Mouse (Mus musculus) heart, embryonic 12.5 days (tissue): ENCODE results near the gene Recql. TPM values are rescaled to one million over a fixed set of nuclear protein-coding genes. Genes with fewer than 3 reads are reported as not detected.

Source experiments
- ATAC-seq: fragments of 200-750 bp; cut with Nextera tagmentation; 2 replicates; pipeline ENCODE4 v1.8.0; 2017; ENCODE audit warnings: moderate TSS enrichment, moderate library complexity; ENCODE audit not compliant: insufficient number of reproducible peaks, low FRiP score
- H3K27ac ChIP-seq: fragments of 300-500 bp; sonication (generic); 2 replicates; pipeline ENCODE4 v1.5.1; 2016; ENCODE audit warnings: mild to moderate bottlenecking, moderate library complexity; ENCODE audit not compliant: poor library complexity, severe bottlenecking
- H3K27me3 ChIP-seq: fragments of 300-500 bp; sonication (generic); replicated peaks from 2 replicates; pipeline ENCODE4 v1.6.1; 2016; ENCODE audit warnings: mild to moderate bottlenecking, moderate library complexity
- H3K36me3 ChIP-seq: fragments of 300-500 bp; sonication (generic); 2 replicates; pipeline ENCODE4 v1.6.1; 2016; ENCODE audit warnings: mild to moderate bottlenecking, moderate library complexity
- H3K4me1 ChIP-seq: fragments of 300-500 bp; sonication (generic); replicated peaks from 2 replicates; pipeline ENCODE4 v1.6.1; 2016; ENCODE audit warnings: mild to moderate bottlenecking
- H3K4me2 ChIP-seq: fragments of 300-500 bp; sonication (generic); 2 replicates; pipeline ENCODE4 v1.6.1; 2016; ENCODE audit warnings: mild to moderate bottlenecking, moderate library complexity
- H3K4me3 ChIP-seq: fragments of 300-500 bp; sonication (generic); 2 replicates; pipeline ENCODE4 v1.5.1; 2016; ENCODE audit warnings: mild to moderate bottlenecking
- H3K9ac ChIP-seq: fragments of 300-500 bp; sonication (generic); 2 replicates; pipeline ENCODE4 v1.6.1; 2016; ENCODE audit warnings: mild to moderate bottlenecking, moderate library complexity
- H3K9me3 ChIP-seq: fragments of 300-500 bp; sonication (generic); replicated peaks from 2 replicates; pipeline ENCODE4 v1.6.1; 2016; ENCODE audit warnings: mild to moderate bottlenecking, moderate library complexity
- WGBS: fragments of 180-500 bp; shearing (Covaris S2); methylation state at CpG from one replicate; pipeline ENCODE4 v1.1.7; 2016; 5-methylcytosine and 5-hydroxymethylcytosine counted together
- polyA plus RNA-seq: library from polyadenylated mRNA; unstranded; fragments of >200 nt; fragmentation: Nextera tagmentation; extraction: Ambion mirVana; gene quantifications from 2 replicates; pipeline ENCODE4 v1.2.1, GENCODE M21; 2016

Gene Recql
- polyA plus RNA-seq, 1 experiment from 2014 or later = 24.1 TPM

DNA sequence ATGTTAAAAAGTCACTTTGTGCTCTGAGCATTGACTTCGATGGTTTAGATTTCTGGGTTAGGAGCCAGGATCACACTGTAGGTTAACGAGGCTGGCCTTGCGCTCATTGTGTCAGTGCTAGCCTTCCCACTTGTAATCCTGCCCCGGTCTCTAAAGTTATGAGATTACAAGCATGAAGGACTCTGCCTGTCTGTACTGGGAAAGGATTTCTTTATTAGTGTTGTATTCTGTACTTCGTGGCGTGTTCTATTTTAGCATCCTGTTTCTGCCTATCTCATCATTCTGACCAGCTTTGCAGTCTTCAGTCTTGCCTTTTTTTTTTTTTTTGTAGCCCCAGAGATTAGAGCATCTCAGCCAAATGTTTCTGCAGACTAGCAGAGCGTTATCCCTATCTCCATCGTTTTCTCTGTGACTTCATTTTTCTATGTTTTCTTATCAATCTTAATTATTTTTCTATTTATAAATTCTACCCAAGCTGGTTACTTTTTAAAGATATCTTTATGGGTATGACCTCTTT lies 926 bp upstream of the Recql start:
- H3K9me3 ChIP-seq = no peaks in the 10 kb centered on the region
- H3K27me3 ChIP-seq = no peaks in the 10 kb centered on the region
- H3K4me3 ChIP-seq = peak overlapping the region; percentile 98
- no peak overlapping the region for H3K27ac ChIP-seq
- WGBS = 12% methylated on average over 8 of the region's 8 CpGs
- ATAC-seq = no peak
- peak overlapping the region; percentile 91 for H3K4me2 ChIP-seq
- H3K36me3 ChIP-seq = peaks cover 1% of the 10 kb centered on the region; the same call in 1 of the 2 replicates
- peaks cover 31% of the 10 kb centered on the region for H3K4me1 ChIP-seq
- H3K9ac ChIP-seq = peak overlapping the region; percentile 84

DNA sequence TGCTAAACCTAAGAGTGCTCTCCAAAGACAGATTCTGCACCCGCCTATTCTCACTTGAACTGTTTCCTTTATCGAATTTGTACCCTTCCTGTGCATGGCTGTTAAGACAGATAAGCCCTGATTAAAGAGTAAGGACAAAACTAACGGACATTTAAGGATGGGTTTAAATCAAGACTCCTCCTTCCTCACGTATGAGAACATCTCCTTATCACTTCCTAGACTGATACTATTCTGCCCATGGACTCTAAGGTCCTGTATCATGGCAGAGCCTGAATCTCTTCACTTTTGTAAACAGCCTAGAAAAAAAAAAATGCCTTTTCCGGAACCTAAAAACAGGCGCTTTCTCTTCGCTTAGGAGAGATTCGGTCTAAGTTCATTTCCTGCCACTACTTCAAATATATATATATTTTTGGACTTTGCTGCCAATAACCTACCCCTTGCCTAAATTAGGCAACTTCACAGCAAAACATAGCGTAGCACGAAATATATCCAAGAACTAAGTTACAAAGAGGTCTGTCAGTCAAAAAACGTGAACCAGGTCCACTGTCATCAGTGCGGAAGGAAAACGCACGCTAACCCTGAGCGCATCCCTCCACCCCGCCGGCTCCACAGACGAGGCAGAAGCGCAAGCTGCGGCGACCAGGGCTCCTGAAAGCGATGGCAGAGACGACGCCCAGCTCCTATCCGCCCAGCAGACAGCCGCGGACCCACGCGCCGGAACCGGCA lies 439 bp downstream of the Recql start:
- WGBS = 3% methylated on average over 31 of the region's 31 CpGs
- Histone ChIP-seq H3K36me3 (no peaks in the 10 kb centered on the region), H3K9ac (peak overlapping the region; percentile 78), H3K4me2 (peak overlapping the region; percentile 69), H3K9me3 (no peaks in the 10 kb centered on the region), H3K4me1 (peaks cover 21% of the 10 kb centered on the region), H3K27me3 (no peaks in the 10 kb centered on the region), H3K4me3 (peak overlapping the region; percentile 98), H3K27ac (no peak overlapping the region)
- peak; percentile 66 for ATAC-seq

GRCm38 (mm10) chr6:142384521-142384920 lies 2.4 kb downstream of the Recql start:
- H3K4me1 ChIP-seq = peaks cover 17% of the 10 kb centered on the region
- H3K36me3 ChIP-seq = no peaks in the 10 kb centered on the region
- H3K9ac ChIP-seq = no peak overlapping the region
- H3K9me3 ChIP-seq = no peaks in the 10 kb centered on the region
- H3K4me3 ChIP-seq = no peak overlapping the region
- ATAC-seq = no peak
- no peak overlapping the region for H3K27ac ChIP-seq
- WGBS = 86% methylated on average over 9 of the region's 9 CpGs
- no peak overlapping the region for H3K4me2 ChIP-seq
- H3K27me3 ChIP-seq = no peaks in the 10 kb centered on the region

DNA sequence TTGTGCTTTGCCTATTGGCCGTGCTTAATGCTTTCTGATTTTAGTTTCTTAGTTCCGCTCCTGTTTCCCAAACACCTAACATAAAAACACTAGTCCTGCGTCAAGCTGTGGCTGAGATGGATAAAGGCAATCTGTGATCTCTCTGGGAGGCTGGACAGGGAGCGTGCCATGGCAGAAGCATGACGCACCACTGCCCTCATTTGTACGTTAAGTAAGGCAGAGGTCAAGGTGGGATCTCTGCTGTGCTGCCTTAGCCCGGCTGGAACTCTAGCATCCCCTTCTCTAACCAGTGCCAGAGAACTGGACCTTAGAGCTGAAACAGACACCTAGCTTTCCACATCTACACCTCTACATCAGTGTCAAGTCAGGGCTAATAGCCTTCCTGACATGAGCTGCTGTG lies 5.3 kb downstream of the Recql start:
- H3K36me3 ChIP-seq = peaks cover 7% of the 10 kb centered on the region; the same call in 1 of the 2 replicates
- H3K27me3 ChIP-seq = no peaks in the 10 kb centered on the region
- H3K4me2 ChIP-seq = no peak overlapping the region
- WGBS = 90% methylated on average over 7 of the region's 7 CpGs
- H3K4me1 ChIP-seq = peaks cover 4% of the 10 kb centered on the region
- no peaks in the 10 kb centered on the region for H3K9me3 ChIP-seq
- no peak overlapping the region for H3K4me3 ChIP-seq
- no peak overlapping the region for H3K9ac ChIP-seq
- H3K27ac ChIP-seq = no peak overlapping the region
- ATAC-seq = no peak

DNA sequence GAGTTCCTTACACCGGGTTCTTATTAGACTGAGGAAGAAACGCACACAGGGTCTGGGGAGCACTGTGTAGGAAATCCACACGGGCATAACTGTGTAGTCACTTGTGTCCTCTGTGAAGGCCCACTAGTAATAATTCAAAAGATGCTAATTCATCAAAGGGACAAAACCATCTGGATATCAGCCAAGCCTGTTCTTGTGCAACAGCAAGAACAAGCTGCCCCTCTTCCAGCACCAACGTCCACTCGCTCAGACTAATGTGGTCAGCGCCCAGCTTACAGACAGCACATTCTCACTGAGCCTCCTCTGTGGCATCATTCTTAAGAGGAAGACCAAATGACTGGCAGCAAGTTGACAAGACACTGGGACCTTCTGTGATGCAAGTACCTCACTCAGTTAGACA lies 6.9 kb downstream of the Recql start:
- no peak overlapping the region for H3K4me2 ChIP-seq
- no peak for ATAC-seq
- H3K36me3 ChIP-seq = peaks cover 23% of the 10 kb centered on the region
- 85% methylated on average over 6 of the region's 6 CpGs for WGBS
- no peak overlapping the region for H3K9ac ChIP-seq
- H3K9me3 ChIP-seq = no peaks in the 10 kb centered on the region
- H3K27ac ChIP-seq = no peak overlapping the region
- H3K27me3 ChIP-seq = no peaks in the 10 kb centered on the region
- H3K4me1 ChIP-seq = no peaks in the 10 kb centered on the region
- no peak overlapping the region for H3K4me3 ChIP-seq

DNA sequence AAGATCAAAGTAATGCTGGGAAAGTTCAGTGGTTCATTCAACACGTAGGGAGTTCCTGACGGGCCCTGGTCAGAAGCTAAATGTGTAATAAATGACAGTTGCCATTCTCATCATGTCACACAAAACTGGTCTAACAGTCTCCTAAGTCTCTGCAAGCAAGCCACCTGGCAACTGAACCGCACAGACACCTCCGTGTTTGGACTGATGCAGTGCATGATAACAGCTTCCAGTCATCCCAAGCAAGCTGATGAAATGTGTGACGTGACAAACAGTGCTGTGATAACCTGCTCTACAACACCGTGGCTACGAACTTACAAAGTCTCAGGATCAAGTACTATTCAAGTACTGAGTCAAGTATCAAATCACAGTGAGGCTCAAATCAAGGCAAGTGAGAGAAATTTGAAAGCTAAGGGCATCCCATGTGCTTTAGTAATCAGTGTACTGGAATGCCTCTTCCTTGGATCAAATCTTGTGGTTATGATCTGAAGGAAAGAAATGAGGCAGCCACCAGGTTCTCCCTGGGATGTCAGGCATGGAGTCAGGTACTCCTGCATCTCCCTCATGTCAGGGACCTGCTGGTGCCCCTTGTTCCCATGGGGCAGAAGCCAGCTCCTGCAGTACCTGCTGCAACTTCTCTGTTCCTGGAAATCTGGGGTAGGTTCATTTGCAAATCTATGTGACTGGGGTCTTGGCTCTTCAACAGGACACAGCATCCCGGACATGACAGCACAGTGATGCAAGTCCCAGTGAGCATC lies 8.1 kb downstream of the Recql start:
- WGBS = 80% methylated on average over 8 of the region's 8 CpGs
- no peaks in the 10 kb centered on the region for H3K4me1 ChIP-seq
- H3K9me3 ChIP-seq = no peaks in the 10 kb centered on the region
- no peak overlapping the region for H3K4me2 ChIP-seq
- no peak overlapping the region for H3K9ac ChIP-seq
- no peak overlapping the region for H3K4me3 ChIP-seq
- no peak for ATAC-seq
- peaks cover 33% of the 10 kb centered on the region for H3K36me3 ChIP-seq
- no peaks in the 10 kb centered on the region for H3K27me3 ChIP-seq
- no peak overlapping the region for H3K27ac ChIP-seq

DNA sequence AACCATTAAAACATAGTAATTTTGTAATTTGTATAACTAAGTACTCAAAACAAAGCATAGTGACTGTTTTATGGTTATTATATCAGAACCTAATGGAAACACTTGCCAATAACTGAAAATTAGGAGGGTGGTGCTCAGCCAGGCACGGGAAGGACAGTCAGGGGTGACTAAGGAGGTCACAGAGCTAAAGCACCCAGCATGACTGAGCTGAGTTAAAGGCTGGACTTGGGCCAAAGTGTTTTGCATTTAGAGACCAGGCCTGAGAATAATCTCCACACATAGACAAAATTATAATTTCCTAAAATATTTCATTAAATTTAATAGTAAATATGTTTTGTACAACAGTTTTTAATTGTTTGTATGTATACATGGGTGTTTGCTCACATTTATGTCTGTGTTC lies 9.8 kb downstream of the Recql start:
- no peak overlapping the region for H3K4me2 ChIP-seq
- no peaks in the 10 kb centered on the region for H3K9me3 ChIP-seq
- H3K36me3 ChIP-seq = peaks cover 45% of the 10 kb centered on the region
- H3K9ac ChIP-seq = no peak overlapping the region
- WGBS = 81% methylated on average over 1 of the region's 1 CpGs
- ATAC-seq = no peak
- no peak overlapping the region for H3K27ac ChIP-seq
- H3K4me1 ChIP-seq = no peaks in the 10 kb centered on the region
- no peak overlapping the region for H3K4me3 ChIP-seq
- H3K27me3 ChIP-seq = no peaks in the 10 kb centered on the region

GRCm38 (mm10) chr6:142369568-142369967 lies 17.3 kb downstream of the Recql start:
- no peaks in the 10 kb centered on the region for H3K27me3 ChIP-seq
- H3K4me1 ChIP-seq = no peaks in the 10 kb centered on the region
- no peak overlapping the region for H3K27ac ChIP-seq
- no peak overlapping the region for H3K9ac ChIP-seq
- 91% methylated on average over 3 of the region's 3 CpGs for WGBS
- no peaks in the 10 kb centered on the region for H3K9me3 ChIP-seq
- no peak overlapping the region for H3K4me3 ChIP-seq
- peaks cover 76% of the 10 kb centered on the region for H3K36me3 ChIP-seq
- no peak for ATAC-seq
- H3K4me2 ChIP-seq = no peak overlapping the region

- WGBS = 87% methylated on average over 3 of the region's 3 CpGs
- Histone ChIP-seq H3K9me3 (no peaks in the 10 kb centered on the region), H3K27me3 (no peaks in the 10 kb centered on the region), H3K36me3 (peaks cover 78% of the 10 kb centered on the region), H3K4me1 (no peaks in the 10 kb centered on the region), H3K9ac (no peak overlapping the region), H3K27ac (no peak overlapping the region), H3K4me3 (no peak overlapping the region), H3K4me2 (no peak overlapping the region)
- no peak for ATAC-seq
These were observed 19.3 kb downstream of the Recql start for GRCm38 (mm10) chr6:142367565-142367964.

DNA sequence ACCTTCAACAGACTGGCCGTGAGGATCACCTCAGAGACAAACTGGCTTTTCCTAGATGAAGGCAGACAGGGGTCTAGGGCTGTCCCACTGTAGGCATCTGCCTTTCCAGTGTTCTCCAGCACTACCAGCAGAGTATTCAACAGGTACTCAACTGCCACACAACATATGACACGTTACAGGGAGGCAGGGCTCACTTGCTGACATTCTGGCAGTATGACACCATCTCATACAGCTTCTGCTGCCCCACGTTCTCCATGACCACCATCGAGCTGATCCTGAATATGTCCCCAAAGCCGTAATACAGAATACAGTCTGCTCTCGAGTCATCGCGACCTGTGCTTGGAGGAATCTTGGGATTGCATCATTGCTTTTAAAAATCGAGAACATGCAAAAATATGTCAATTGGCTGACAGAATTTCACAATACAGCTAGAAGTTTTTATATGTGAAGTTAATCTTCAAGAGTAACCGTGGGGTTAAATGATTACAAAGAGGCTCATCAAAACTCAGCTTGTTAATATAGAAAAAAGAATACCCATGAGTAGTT lies 20.3 kb downstream of the Recql start:
- H3K9me3 ChIP-seq = no peaks in the 10 kb centered on the region
- H3K4me3 ChIP-seq = no peak overlapping the region
- H3K4me2 ChIP-seq = no peak overlapping the region
- peaks cover 77% of the 10 kb centered on the region for H3K36me3 ChIP-seq
- H3K27me3 ChIP-seq = no peaks in the 10 kb centered on the region
- WGBS = 84% methylated on average over 10 of the region's 10 CpGs
- H3K9ac ChIP-seq = no peak overlapping the region
- no peak overlapping the region for H3K27ac ChIP-seq
- no peak for ATAC-seq
- no peaks in the 10 kb centered on the region for H3K4me1 ChIP-seq

GRCm38 (mm10) chr6:142365742-142366472 lies 21.0 kb downstream of the Recql start:
- Histone ChIP-seq H3K9me3 (no peaks in the 10 kb centered on the region), H3K27ac (no peak overlapping the region), H3K9ac (no peak overlapping the region), H3K27me3 (no peaks in the 10 kb centered on the region), H3K4me1 (no peaks in the 10 kb centered on the region), H3K4me3 (no peak overlapping the region), H3K36me3 (peaks cover 78% of the 10 kb centered on the region), H3K4me2 (no peak overlapping the region)
- 73% methylated on average over 8 of the region's 8 CpGs for WGBS
- no peak for ATAC-seq
